Mouse (Mus musculus): ENCODE data around the gene Kifc3. TPM values are rescaled to one million over a fixed set of nuclear protein-coding genes. Genes with fewer than 3 reads are reported as not detected.

Gene Kifc3
- polyA plus RNA-seq, 1 experiment from 2014 or later, result 17.9 TPM

DNA sequence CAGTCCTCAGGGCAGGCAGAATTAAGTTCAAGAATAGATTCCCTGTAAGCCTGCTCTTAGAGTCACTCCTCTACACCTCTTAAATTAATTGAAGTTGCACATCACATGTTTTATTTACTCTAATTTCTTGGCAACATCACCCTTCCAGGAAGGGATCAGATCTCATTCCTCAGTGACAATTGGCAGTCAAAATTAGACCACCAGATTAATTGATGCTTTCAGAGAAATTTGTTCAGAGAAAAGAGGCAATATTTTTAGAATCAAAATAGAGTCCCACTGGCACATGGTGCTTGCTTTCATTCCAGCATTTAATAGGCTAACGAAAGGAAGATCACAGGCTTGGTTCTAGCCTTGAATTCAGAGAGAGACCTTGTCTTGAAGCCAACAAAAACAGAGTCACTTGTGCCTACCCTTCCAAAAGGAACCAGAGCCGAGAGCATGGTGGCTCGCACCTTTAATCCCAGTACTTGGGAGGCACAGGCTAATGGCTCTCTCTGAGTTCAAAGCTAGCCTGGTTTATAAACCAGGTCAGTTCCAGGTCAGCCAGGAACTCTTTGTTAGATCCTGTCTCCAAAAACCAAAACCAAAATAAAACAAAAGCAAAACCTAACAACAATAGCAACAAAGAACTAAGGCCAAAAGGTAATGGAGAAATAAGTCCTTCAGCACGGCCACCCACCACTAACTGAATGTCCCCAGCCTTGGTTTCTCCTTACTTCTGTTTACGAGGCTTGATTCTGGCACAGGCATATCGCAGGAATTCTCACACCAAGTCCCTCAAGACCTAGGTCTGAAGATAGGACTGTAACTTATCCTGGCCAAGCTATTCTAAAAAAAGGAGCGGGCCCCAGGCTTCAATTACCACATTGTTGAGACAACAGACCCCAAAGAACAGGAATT is 23.9 kb upstream of the Kifc3 start:
- 40% methylated on average over 7 of the region's 7 CpGs for WGBS
- H3K9me3 ChIP-seq (replicated peaks), result no peaks in the 10 kb centered on the region
- no peak for ATAC-seq (ENCODE audit: insufficient number of reproducible peaks, low FRiP score, low TSS enrichment, low read depth)
- H3K4me3 ChIP-seq (replicated peaks), result no peak overlapping the region
- 0 out of 2 replicates have a peak overlapping the region, but pooled peaks have one; percentile 0 for H3K27ac ChIP-seq (replicated peaks)
- no peaks in the 10 kb centered on the region for H3K36me3 ChIP-seq
- no peaks in the 10 kb centered on the region for H3K27me3 ChIP-seq
- H3K9ac ChIP-seq, result no peak overlapping the region
- H3K4me2 ChIP-seq (replicated peaks), result no peak overlapping the region
- peaks cover 14% of the 10 kb centered on the region for H3K4me1 ChIP-seq

DNA sequence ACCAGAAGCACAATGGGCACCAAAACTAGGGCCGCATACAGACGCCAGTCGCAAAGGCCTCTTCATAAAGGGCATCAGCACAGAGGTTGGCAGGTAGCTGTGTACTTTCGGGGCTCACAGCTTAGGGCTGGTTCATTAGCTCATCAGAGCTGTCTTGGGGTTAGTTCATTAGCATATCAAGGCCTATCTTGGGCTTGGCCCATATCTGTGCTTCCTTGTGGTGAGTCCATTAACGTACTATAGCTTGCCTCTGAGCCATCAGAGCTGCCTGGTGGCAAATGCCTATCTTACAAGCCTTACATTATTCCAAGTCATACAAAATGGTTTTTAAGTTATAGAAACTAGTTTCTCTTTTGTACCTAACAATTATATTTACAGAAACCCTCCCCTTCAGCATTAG is 21.4 kb upstream of the Kifc3 start:
- peaks cover 14% of the 10 kb centered on the region for H3K4me1 ChIP-seq
- WGBS, result 91% methylated on average over 5 of the region's 5 CpGs
- H3K9me3 ChIP-seq (replicated peaks), result no peaks in the 10 kb centered on the region
- H3K27me3 ChIP-seq, result no peaks in the 10 kb centered on the region
- no peak overlapping the region for H3K4me2 ChIP-seq (replicated peaks)
- H3K27ac ChIP-seq (replicated peaks), result no peak overlapping the region
- no peak overlapping the region for H3K9ac ChIP-seq
- H3K36me3 ChIP-seq, result no peaks in the 10 kb centered on the region
- H3K4me3 ChIP-seq (replicated peaks), result no peak overlapping the region
- no peak for ATAC-seq (ENCODE audit: insufficient number of reproducible peaks, low FRiP score, low TSS enrichment, low read depth)

DNA sequence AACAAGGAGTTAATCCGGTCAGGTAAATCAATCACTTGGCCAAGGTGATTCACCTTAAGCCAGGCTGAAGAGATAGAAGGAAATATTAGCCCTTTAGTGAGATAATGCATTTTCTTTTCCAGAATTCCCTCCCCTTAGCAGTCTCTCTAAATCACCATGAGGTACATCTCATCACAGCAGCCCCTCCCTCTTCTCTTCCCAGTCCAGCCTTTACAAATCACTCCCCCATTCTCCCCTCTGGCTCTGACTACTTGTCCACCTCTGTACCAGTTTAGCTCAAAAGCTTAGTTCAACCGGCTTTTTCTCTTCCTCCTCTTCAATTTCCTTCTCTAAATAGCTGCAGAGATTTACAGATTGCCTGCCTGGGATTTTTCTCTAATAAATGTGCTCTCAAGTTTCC is 18.4 kb upstream of the Kifc3 start:
- Histone ChIP-seq H3K9ac (no peak overlapping the region), H3K27ac (replicated peaks) (no peak overlapping the region), H3K4me3 (replicated peaks) (no peak overlapping the region), H3K36me3 (no peaks in the 10 kb centered on the region), H3K4me1 (0 out of 2 replicates have a peak, but pooled peaks cover 1% of the 10 kb centered on the region), H3K27me3 (no peaks in the 10 kb centered on the region), H3K4me2 (replicated peaks) (no peak overlapping the region), H3K9me3 (replicated peaks) (no peaks in the 10 kb centered on the region)
- 22% methylated on average over 2 of the region's 2 CpGs for WGBS
- ATAC-seq (ENCODE audit: insufficient number of reproducible peaks, low FRiP score, low TSS enrichment, low read depth), result no peak

DNA sequence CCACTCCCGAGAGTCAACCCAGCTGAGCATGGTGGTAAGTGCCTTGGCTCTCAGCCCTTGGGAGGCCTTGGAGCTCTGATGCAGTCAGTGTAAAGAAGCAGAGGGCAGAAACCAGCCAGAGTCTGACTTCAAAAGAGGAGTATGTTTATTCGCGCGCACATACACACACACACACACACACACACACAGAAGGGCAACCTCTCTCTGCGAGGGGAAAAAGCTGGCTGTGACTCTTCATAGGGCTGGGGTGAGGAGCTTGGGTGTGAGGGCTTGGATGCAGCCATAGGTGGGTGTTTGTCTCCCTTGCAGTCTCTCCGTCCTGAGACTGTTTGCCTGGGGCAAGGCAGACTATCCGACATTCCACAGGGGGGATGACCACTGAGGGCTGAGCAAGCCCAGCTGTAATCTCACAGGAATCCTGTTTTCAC is 18.0 kb upstream of the Kifc3 start:
- H3K27me3 ChIP-seq, result no peaks in the 10 kb centered on the region
- H3K4me3 ChIP-seq (replicated peaks), result no peak overlapping the region
- H3K9me3 ChIP-seq (replicated peaks), result no peaks in the 10 kb centered on the region
- WGBS, result 31% methylated on average over 7 of the region's 7 CpGs
- no peak; the same call in 1 of the 2 replicates for ATAC-seq (ENCODE audit: insufficient number of reproducible peaks, low FRiP score, low TSS enrichment, low read depth)
- no peak overlapping the region for H3K27ac ChIP-seq (replicated peaks)
- no peak overlapping the region for H3K4me2 ChIP-seq (replicated peaks)
- no peaks in the 10 kb centered on the region for H3K36me3 ChIP-seq
- H3K9ac ChIP-seq, result no peak overlapping the region
- H3K4me1 ChIP-seq, result no peaks in the 10 kb centered on the region

DNA sequence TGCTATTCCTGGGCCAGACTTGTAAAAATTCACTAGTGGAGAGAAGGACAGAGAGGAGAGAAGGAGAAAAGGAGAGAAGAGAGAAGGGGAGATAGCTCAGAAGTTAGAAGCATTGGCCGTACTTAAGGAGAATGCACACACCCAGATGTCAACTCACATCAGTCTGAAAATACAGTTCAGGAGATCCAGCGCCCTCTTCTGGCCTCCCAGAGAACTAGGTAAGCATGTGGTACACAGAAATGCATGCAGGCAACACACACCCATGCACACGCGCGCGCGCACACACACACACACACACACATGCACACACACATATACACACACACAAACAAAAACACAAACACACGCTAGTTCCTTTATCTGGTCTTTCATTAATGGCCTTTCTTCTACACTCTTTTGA is 17.0 kb upstream of the Kifc3 start:
- H3K4me1 ChIP-seq, result no peaks in the 10 kb centered on the region
- no peak for ATAC-seq (ENCODE audit: insufficient number of reproducible peaks, low FRiP score, low TSS enrichment, low read depth)
- no peak overlapping the region for H3K9ac ChIP-seq
- no peaks in the 10 kb centered on the region for H3K36me3 ChIP-seq
- 85% methylated on average over 8 of the region's 8 CpGs for WGBS
- H3K9me3 ChIP-seq (replicated peaks), result no peaks in the 10 kb centered on the region
- H3K4me2 ChIP-seq (replicated peaks), result no peak overlapping the region
- no peak overlapping the region for H3K4me3 ChIP-seq (replicated peaks)
- no peak overlapping the region for H3K27ac ChIP-seq (replicated peaks)
- H3K27me3 ChIP-seq, result no peaks in the 10 kb centered on the region

DNA sequence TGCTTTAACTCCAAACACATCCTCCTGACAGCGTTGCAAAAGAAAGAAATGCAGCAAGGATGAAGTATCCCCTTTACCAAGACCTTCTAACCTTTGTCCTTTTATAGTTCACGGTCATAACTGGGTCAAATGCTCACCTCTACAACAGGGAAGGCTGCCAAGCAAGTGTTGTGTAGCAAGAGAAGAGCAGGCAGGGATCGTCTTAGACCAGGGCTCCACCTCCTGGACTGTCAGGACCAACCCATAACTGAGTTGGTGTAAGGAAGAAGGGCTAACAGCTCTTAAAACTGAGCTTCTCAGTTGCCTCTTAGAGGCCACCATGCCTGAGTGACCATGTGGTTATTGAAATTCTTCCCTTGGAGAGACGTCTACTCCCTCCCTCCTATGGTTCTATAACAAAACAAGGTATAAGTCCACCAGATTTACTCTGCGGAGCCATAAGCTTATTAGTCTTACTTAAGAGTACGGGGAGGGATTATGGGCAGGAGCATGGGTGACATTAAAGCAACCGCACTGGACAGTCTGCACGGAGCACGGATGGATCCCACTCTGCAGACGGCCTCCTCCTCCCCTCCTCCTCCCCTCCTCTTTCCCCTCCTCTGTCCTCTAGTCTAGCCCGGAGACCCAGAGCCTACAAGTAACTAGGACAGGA is 13.2 kb upstream of the Kifc3 start:
- ATAC-seq (ENCODE audit: insufficient number of reproducible peaks, low FRiP score, low TSS enrichment, low read depth), result no peak
- Histone ChIP-seq H3K27ac (replicated peaks) (no peak overlapping the region), H3K36me3 (no peaks in the 10 kb centered on the region), H3K4me2 (replicated peaks) (no peak overlapping the region), H3K9ac (no peak overlapping the region), H3K9me3 (replicated peaks) (no peaks in the 10 kb centered on the region), H3K4me3 (replicated peaks) (no peak overlapping the region), H3K27me3 (no peaks in the 10 kb centered on the region), H3K4me1 (no peaks in the 10 kb centered on the region)
- WGBS, result 74% methylated on average over 11 of the region's 11 CpGs

DNA sequence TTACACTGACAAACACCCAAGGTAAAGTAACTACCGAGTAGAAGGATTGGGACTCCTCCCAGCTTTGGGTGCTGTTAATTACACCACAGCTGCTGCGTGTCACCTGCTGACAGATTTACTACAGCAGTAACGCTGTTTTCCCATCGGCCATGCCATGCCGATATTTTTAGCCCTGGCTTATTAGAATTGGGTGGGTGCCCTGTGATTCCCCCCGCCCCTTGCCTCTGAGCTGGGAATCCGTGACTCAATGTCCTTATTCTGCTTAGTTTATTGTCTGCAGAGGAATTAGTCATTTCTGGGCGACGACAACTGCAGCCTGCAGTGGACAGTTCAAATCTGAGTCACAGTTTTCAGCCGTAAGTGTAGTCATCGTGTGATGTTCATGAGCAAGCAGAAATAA is 7.3 kb upstream of the Kifc3 start:
- WGBS, result 63% methylated on average over 11 of the region's 11 CpGs
- no peak overlapping the region for H3K4me2 ChIP-seq (replicated peaks)
- no peak; the same call in 1 of the 2 replicates for ATAC-seq (ENCODE audit: insufficient number of reproducible peaks, low FRiP score, low TSS enrichment, low read depth)
- no peak overlapping the region for H3K27ac ChIP-seq (replicated peaks)
- H3K9ac ChIP-seq, result no peak overlapping the region
- H3K36me3 ChIP-seq, result no peaks in the 10 kb centered on the region
- H3K9me3 ChIP-seq (replicated peaks), result no peaks in the 10 kb centered on the region
- no peak overlapping the region for H3K4me3 ChIP-seq (replicated peaks)
- no peaks in the 10 kb centered on the region for H3K27me3 ChIP-seq
- no peaks in the 10 kb centered on the region for H3K4me1 ChIP-seq

DNA sequence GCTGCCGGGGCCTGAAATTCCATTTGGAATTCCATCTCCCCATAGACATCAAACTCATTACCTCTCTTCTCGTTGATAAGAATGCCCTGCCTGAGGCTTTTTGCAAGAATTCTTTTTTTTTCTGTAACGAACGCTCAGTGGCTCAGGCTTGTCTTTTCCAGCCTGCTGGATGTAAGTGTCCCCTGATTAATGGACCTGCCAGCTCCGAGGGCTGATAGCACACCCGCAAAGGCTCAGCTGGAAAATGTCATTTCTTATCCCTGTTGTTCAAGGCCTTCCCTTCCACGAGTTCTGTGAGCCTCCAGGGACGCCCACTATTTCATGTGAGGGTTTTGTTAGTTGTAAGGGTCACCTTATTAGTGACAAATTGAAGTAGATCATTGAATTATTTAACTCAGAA is 3.3 kb upstream of the Kifc3 start:
- no peak overlapping the region for H3K4me3 ChIP-seq (replicated peaks)
- H3K9ac ChIP-seq, result no peak overlapping the region
- H3K4me1 ChIP-seq, result no peaks in the 10 kb centered on the region
- no peak overlapping the region for H3K4me2 ChIP-seq (replicated peaks)
- no peak for ATAC-seq (ENCODE audit: insufficient number of reproducible peaks, low FRiP score, low TSS enrichment, low read depth)
- no peaks in the 10 kb centered on the region for H3K36me3 ChIP-seq
- no peaks in the 10 kb centered on the region for H3K27me3 ChIP-seq
- no peak overlapping the region for H3K27ac ChIP-seq (replicated peaks)
- WGBS, result 43% methylated on average over 8 of the region's 8 CpGs
- H3K9me3 ChIP-seq (replicated peaks), result no peaks in the 10 kb centered on the region

DNA sequence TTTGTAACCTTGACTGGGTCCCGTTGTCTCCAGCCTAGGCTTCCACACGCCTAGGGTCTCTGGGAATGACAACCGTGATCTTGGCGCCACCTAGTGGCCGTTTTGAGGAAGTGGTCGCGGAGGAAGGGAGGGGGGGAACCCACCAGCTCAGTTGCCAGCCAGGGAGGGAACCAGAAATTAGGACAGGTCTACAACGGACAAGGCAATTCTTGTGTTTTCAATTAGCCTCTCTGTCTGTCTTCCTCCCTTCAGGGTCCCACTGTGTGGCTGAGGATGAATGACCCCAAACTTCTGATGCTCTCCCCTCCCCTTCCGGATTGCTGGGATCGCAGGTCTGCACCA is 1.4 kb upstream of the Kifc3 start:
- Histone ChIP-seq H3K27ac (replicated peaks) (no peak overlapping the region), H3K4me2 (replicated peaks) (no peak overlapping the region), H3K4me1 (no peaks in the 10 kb centered on the region), H3K9me3 (replicated peaks) (no peaks in the 10 kb centered on the region), H3K27me3 (no peaks in the 10 kb centered on the region), H3K36me3 (no peaks in the 10 kb centered on the region), H3K9ac (no peak overlapping the region), H3K4me3 (replicated peaks) (no peak overlapping the region)
- ATAC-seq (ENCODE audit: insufficient number of reproducible peaks, low FRiP score, low TSS enrichment, low read depth), result 0 out of 2 replicates have a peak, but pooled peaks have one; percentile 48
- 17% methylated on average over 10 of the region's 10 CpGs for WGBS

DNA sequence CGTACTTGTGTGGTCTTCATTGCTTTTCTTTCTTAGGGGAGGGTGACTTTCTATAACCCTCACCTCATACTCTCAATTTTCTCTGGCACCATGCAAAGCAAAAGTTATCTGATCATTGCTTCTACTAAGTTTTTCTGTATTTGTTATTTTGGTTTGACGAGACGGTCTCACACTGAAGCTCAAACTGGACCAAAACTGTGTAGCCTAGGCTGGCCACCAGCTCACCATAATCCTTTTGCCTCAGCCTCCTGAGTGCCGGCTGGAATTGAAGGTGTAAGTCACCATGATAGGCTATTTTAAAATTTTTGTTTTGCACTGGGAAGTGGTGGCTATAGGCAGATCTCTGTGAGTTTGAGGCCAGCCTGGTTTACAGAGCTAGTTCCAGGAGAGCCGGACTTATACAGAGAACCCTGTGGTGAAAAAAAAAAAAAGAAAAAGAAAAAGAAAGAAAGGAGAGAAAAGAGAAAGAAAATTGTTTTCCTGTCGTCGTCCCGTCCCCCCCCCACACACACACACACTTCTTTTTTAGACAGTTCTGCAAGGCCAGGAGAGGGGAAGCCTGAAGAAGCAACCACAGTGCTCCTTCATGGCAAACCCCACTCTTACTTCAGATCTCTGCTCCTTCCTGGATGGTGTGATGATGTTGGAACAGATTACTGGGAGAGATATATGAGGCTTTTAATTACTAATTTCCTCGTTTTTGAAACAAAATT is 870 bp upstream of the Kifc3 start:
- no peak overlapping the region for H3K9ac ChIP-seq
- no peaks in the 10 kb centered on the region for H3K27me3 ChIP-seq
- no peaks in the 10 kb centered on the region for H3K9me3 ChIP-seq (replicated peaks)
- WGBS, result 47% methylated on average over 9 of the region's 9 CpGs
- H3K4me3 ChIP-seq (replicated peaks), result no peak overlapping the region
- H3K4me2 ChIP-seq (replicated peaks), result no peak overlapping the region
- H3K27ac ChIP-seq (replicated peaks), result no peak overlapping the region
- no peaks in the 10 kb centered on the region for H3K4me1 ChIP-seq
- no peak for ATAC-seq (ENCODE audit: insufficient number of reproducible peaks, low FRiP score, low TSS enrichment, low read depth)
- no peaks in the 10 kb centered on the region for H3K36me3 ChIP-seq

DNA sequence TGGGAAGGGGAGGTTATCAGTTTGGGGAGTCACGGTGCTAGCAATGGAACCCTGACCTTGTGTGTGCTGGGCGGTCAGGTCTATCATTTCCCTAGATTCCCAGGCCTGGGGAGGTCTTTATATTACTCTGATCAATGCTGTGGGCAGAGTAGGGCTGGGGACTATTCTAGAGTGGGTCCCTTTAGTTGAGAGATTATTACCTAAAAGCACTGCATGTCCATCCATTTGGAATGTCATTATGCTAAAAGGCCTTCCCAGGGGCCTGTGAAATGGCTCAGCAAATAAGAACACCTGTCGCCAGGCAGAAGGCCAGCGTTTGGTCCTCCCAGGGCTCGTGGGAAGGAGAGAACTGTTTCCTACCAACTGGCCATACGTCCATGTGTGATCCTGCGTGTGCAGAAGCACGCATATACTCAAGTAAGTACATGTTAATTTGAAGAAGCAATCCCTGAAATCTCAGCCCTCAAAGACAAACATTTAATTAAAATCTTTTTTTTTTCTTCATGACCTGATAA is 499 bp downstream of the Kifc3 start:
- WGBS, result 65% methylated on average over 8 of the region's 8 CpGs
- H3K27ac ChIP-seq (replicated peaks), result no peak overlapping the region
- no peaks in the 10 kb centered on the region for H3K4me1 ChIP-seq
- no peaks in the 10 kb centered on the region for H3K36me3 ChIP-seq
- no peak overlapping the region for H3K4me3 ChIP-seq (replicated peaks)
- H3K9ac ChIP-seq, result no peak overlapping the region
- no peaks in the 10 kb centered on the region for H3K9me3 ChIP-seq (replicated peaks)
- H3K4me2 ChIP-seq (replicated peaks), result no peak overlapping the region
- no peaks in the 10 kb centered on the region for H3K27me3 ChIP-seq
- no peak for ATAC-seq (ENCODE audit: insufficient number of reproducible peaks, low FRiP score, low TSS enrichment, low read depth)
